Mouse (Mus musculus) embryonic facial prominence, embryonic 13.5 days (tissue): ENCODE results near the gene Med28. TPM values are rescaled to one million over a fixed set of nuclear protein-coding genes. Genes with fewer than 3 reads are reported as not detected.

Source experiments
- ATAC-seq: fragments of 200-750 bp; cut with Nextera tagmentation; 2 replicates; pipeline ENCODE4 v1.8.0; 2017; ENCODE audit warnings: low read depth; ENCODE audit not compliant: insufficient number of reproducible peaks, insufficient read depth, low FRiP score, low TSS enrichment
- H3K27ac ChIP-seq: fragments of 300-500 bp; sonication (generic); 2 replicates; pipeline ENCODE4 v1.5.1; 2015; ENCODE audit warnings: moderate library complexity, mild to moderate bottlenecking, inconsistent platforms
- H3K27me3 ChIP-seq: fragments of 300-500 bp; sonication (generic); 2 replicates; pipeline ENCODE4 v1.6.1; 2015; ENCODE audit warnings: mild to moderate bottlenecking, inconsistent platforms
- H3K36me3 ChIP-seq: fragments of 300-500 bp; sonication (generic); 2 replicates; pipeline ENCODE4 v1.6.1; 2015; ENCODE audit warnings: mild to moderate bottlenecking, inconsistent platforms
- H3K4me1 ChIP-seq: fragments of 300-500 bp; sonication (generic); 2 replicates; pipeline ENCODE4 v1.6.1; 2015; ENCODE audit warnings: inconsistent platforms
- H3K4me2 ChIP-seq: fragments of 300-500 bp; sonication (generic); 2 replicates; pipeline ENCODE4 v1.6.1; 2015; ENCODE audit warnings: moderate library complexity, mild to moderate bottlenecking, inconsistent platforms
- H3K4me3 ChIP-seq: fragments of 300-500 bp; sonication (generic); 2 replicates; pipeline ENCODE4 v1.5.1; 2015; ENCODE audit warnings: mild to moderate bottlenecking, inconsistent platforms
- H3K9ac ChIP-seq: fragments of 300-500 bp; sonication (generic); 2 replicates; pipeline ENCODE4 v1.6.1; 2015; ENCODE audit warnings: mild to moderate bottlenecking, inconsistent platforms
- H3K9me3 ChIP-seq: fragments of 300-500 bp; sonication (generic); 2 replicates; pipeline ENCODE4 v1.6.1; 2016; ENCODE audit warnings: inconsistent platforms
- WGBS: fragments of 180-500 bp; shearing (Covaris S2); methylation state at CpG from one replicate; pipeline ENCODE4 v1.1.7; 2015; ENCODE audit warnings: mixed read lengths; 5-methylcytosine and 5-hydroxymethylcytosine counted together
- polyA plus RNA-seq: library from polyadenylated mRNA; unstranded; fragments of >200 nt; fragmentation: Nextera tagmentation; extraction: Ambion mirVana; gene quantifications from 2 replicates; pipeline ENCODE4 v1.2.1, GENCODE M21; 2015

Gene Med28
- polyA plus RNA-seq, 1 experiment from 2014 or later = 255 TPM

DNA sequence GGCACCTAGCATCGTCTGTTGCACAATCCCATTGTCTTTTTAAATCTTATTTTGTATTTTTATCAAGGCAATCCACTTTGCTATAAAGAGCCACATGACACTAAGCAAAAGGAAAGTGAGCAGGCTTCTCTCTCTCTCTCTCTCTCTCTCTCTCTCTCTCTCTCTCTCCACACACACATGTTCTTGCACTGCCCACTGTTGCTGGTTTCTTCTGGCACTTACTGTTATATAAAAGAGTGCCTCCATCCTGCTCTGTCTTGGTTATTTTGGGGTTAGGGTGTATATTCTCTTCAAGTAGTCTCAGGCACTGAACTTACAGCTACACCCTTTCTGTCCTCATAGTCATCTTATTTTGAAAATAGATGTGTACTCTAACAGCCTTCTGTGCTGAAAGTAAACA, 29.6 kb downstream of the Med28 start:
- Histone ChIP-seq H3K4me2 (no peak overlapping the region), H3K4me3 (no peak overlapping the region), H3K4me1 (no peaks in the 10 kb centered on the region), H3K9ac (no peak overlapping the region), H3K9me3 (no peaks in the 10 kb centered on the region), H3K27me3 (no peaks in the 10 kb centered on the region), H3K36me3 (no peaks in the 10 kb centered on the region), H3K27ac (no peak overlapping the region)
- 88% methylated on average over 1 of the region's 1 CpGs for WGBS
- ATAC-seq = no peak

DNA sequence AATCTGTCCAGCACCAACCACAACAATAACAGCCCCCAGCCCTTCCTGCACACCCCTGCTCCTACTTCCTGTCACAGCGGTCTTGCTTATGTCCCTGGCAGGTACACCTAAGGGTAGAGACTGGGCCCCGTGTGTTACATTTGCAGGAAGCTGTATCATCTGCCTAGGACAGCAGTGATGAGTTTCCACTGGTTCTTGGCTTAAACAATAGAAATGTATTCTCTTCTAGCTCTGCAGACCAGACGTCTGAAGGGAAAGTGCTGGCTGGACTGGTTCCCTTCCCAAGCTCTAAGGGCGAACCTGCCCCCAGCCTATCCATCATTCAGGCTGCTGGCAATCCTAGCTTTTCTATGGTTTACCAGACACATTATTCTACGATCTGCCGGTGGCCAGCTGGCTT, 44.0 kb downstream of the Med28 start:
- Histone ChIP-seq H3K9me3 (no peaks in the 10 kb centered on the region), H3K4me3 (no peak overlapping the region), H3K27me3 (no peaks in the 10 kb centered on the region), H3K27ac (no peak overlapping the region), H3K4me2 (no peak overlapping the region), H3K4me1 (no peaks in the 10 kb centered on the region), H3K9ac (no peak overlapping the region), H3K36me3 (no peaks in the 10 kb centered on the region)
- ATAC-seq = no peak
- WGBS = 54% methylated on average over 6 of the region's 6 CpGs

DNA sequence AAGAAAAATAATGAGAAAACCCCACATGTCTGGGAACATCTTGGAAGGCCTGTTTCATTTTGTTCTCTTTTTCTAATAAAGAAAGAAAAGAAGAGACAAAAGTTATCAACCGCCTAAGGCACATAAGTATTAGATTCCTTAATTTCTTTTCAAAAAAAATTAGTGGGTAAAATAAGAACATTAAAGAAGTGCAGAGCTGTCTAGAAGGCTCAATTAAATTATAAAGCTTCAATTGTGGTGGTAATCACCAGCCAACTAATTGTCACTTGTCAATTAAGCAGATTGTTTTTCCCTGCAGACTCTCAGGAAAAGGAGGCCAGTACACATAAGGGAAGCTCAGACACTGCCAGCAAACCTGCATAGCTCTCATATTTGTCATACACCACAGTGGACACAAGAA, 45.8 kb downstream of the Med28 start:
- Histone ChIP-seq H3K27me3 (no peaks in the 10 kb centered on the region), H3K9ac (no peak overlapping the region), H3K9me3 (no peaks in the 10 kb centered on the region), H3K4me2 (no peak overlapping the region), H3K36me3 (no peaks in the 10 kb centered on the region), H3K27ac (no peak overlapping the region), H3K4me3 (no peak overlapping the region), H3K4me1 (no peaks in the 10 kb centered on the region)
- no peak for ATAC-seq
- 89% methylated on average over 1 of the region's 1 CpGs for WGBS

DNA sequence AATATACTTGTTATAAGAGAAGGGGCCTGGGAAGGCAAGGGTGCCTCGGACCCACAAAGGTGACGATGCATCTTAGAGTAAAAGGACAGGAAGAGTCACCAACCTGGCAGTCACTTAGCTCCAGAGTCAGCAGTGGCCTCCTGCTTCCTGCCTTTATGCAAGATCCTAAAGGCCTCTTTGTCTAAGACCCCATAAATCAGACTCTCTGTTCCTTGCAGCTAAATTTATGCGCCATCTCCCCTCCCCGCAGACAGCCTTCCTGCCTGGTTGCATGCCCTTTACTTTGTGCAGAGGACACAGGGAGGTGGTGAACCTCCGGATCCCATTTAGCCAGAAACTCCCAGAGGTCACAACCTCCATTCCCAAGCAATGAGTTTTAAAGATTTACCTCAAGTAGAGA, 52.8 kb downstream of the Med28 start:
- Histone ChIP-seq H3K9me3 (no peaks in the 10 kb centered on the region), H3K4me3 (no peak overlapping the region), H3K4me2 (no peak overlapping the region), H3K27me3 (no peaks in the 10 kb centered on the region), H3K4me1 (no peaks in the 10 kb centered on the region), H3K27ac (no peak overlapping the region), H3K36me3 (no peaks in the 10 kb centered on the region), H3K9ac (no peak overlapping the region)
- 40% methylated on average over 5 of the region's 5 CpGs for WGBS
- ATAC-seq = no peak

DNA sequence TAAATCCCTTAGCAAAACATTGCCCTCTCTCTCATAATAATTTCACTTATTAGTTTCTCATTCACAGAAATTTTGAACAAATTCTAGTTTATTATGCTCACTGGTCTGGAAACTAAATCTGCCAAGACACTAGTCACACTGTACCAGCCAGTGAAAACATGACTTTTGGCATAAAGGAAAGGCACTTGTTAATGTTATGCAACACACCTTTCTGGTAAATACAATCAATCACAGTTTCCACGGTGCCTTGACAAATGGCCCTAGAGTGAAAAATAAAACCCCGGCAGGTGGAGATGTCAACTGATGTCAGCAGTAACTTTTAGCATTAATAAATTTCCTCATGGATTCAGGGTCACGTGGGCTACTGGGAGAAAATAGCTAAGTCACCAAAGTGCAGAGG, 56.7 kb downstream of the Med28 start:
- ATAC-seq = no peak
- Histone ChIP-seq H3K4me2 (no peak overlapping the region), H3K27me3 (no peaks in the 10 kb centered on the region), H3K36me3 (no peaks in the 10 kb centered on the region), H3K9ac (no peak overlapping the region), H3K4me3 (no peak overlapping the region), H3K9me3 (no peaks in the 10 kb centered on the region), H3K27ac (no peak overlapping the region), H3K4me1 (no peaks in the 10 kb centered on the region)
- 76% methylated on average over 3 of the region's 3 CpGs for WGBS

DNA sequence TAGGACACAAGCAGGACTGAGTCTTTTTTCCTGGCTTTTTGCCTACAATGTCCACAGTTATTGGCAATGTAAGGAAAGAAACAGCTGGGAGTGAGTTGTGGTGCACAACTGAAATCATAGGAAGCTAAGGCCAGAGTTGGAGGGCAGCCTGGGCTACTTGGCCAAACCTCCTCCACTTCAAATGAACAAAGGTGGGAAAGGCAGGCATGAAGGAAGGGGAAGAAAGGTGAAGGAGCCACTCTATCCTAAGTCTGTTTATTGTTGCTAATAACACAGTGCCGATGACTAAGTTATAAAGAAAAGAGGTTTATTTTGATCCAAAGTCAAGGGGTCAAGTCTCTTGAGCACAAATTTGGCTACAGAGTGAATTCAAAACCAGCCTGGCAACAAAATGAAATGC, 57.3 kb downstream of the Med28 start:
- Histone ChIP-seq H3K36me3 (no peaks in the 10 kb centered on the region), H3K9me3 (no peaks in the 10 kb centered on the region), H3K4me2 (no peak overlapping the region), H3K27ac (no peak overlapping the region), H3K27me3 (no peaks in the 10 kb centered on the region), H3K9ac (no peak overlapping the region), H3K4me1 (no peaks in the 10 kb centered on the region), H3K4me3 (no peak overlapping the region)
- WGBS = 89% methylated on average over 1 of the region's 1 CpGs
- no peak for ATAC-seq

Other genes starting within 250 kb of the Med28 start
- 135 and 139 TPM in 2 replicates for gene Qdpr, start 70.0 kb upstream of the Med28 start, polyA plus RNA-seq
- gene Clrn2, start 66.5 kb upstream of the Med28 start, polyA plus RNA-seq = not detected in 2 replicates
- 70.6 and 76.0 TPM in 2 replicates for gene Lap3, start 26.9 kb upstream of the Med28 start, polyA plus RNA-seq
- 0.85 and 1.1 TPM in 2 replicates for gene Fam184b, start 119.4 kb downstream of the Med28 start, polyA plus RNA-seq
- 49.6 and 52.4 TPM in 2 replicates for gene Ncapg, start 149.7 kb downstream of the Med28 start, polyA plus RNA-seq